Mouse (Mus musculus): ENCODE results near the gene Fam221b.

Fam221b gene

DNA sequence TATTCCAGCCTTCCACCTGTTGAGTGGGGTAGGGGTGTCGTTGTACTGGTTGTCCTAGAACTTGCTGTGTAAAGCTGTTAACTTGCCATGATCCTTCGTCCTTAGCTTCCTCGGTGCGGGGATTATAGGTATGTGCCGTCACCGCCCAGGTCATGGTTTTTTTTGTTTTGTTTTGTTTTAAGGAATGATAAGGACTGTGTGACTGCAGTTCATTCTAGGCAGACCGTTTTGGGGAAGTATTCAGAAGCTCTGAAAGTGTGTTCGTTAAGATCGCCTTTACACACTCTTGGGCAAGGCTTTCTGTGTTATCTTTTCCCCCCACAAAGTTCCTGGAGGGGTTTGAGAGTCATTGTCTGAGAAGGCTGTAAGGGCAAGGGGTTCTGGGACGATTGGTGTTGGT, 56.4 kb downstream of the Fam221b start:
- DNase-seq, result no peak
